Mouse (Mus musculus): ENCODE measurements at regions not wholly inside any gene's neighbourhood (a gene's known extent, or its start where the extent isn't known, plus 50 kb on each side); places are given as distances from the start of the nearest gene placed in this dataset.

- no peak overlapping the region for H3K4me3 ChIP-seq
- TF ChIP-seq E2F4 (IDR thresholded peaks at IDR 0.05; ENCODE audit: insufficient read depth) (no peak), POLR2A (IDR thresholded peaks at IDR 0.05; ENCODE audit: insufficient read length, low read depth) (no peak), POLR2AphosphoS2 (IDR thresholded peaks at IDR 0.05; ENCODE audit: insufficient read length, low read depth) (no peak), TCF3 (IDR thresholded peaks at IDR 0.05; ENCODE audit: insufficient read length, low read depth) (no peak), REST (IDR thresholded peaks at IDR 0.05; ENCODE audit: insufficient read depth, insufficient read length) (no peak), CEBPB (IDR thresholded peaks at IDR 0.05; ENCODE audit: insufficient read depth, poor library complexity, severe bottlenecking) (no peak), MYOD1 (IDR thresholded peaks at IDR 0.05; ENCODE audit: control insufficient read depth in 1 of 3, insufficient read length in 2 of 3, low read depth in 2 of 3) (no peak), MYOG (IDR thresholded peaks at IDR 0.05; ENCODE audit: control insufficient read depth in 1 of 3, insufficient read depth in 1 of 3, insufficient read length in 2 of 3, low read depth in 2 of 3) (no peak), MAX (IDR thresholded peaks at IDR 0.05; ENCODE audit: low read depth) (no peak), SRF (IDR thresholded peaks at IDR 0.05; ENCODE audit: control insufficient read depth, insufficient read length, low read depth) (no peak), TCF12 (IDR thresholded peaks at IDR 0.05; ENCODE audit: insufficient read depth, poor library complexity, severe bottlenecking) (no peak), USF1 (IDR thresholded peaks at IDR 0.05; ENCODE audit: low read depth) (no peak)
- H3K79me2 ChIP-seq (ENCODE audit: control insufficient read depth, insufficient read depth): no peaks in the 10 kb centered on the region
- no peaks in the 10 kb centered on the region for H3K27me3 ChIP-seq (ENCODE audit: control insufficient read depth, insufficient read depth, insufficient read length)
- H3ac ChIP-seq (ENCODE audit: control insufficient read depth, insufficient read length): no peak overlapping the region
- H3K4me2 ChIP-seq (ENCODE audit: low read depth): no peak overlapping the region
- no peaks in the 10 kb centered on the region for H3K36me3 ChIP-seq (ENCODE audit: control insufficient read depth, insufficient read depth)
Measured at GRCm38 (mm10) chr1:151100565-151101483, 81.5 kb upstream of the Gm47985 start.

- Histone ChIP-seq H3ac (ENCODE audit: control insufficient read depth, insufficient read length) (no peak overlapping the region), H3K4me2 (ENCODE audit: low read depth) (no peak overlapping the region), H3K36me3 (ENCODE audit: control insufficient read depth, insufficient read depth) (no peaks in the 10 kb centered on the region), H3K4me3 (no peak overlapping the region), H3K27me3 (ENCODE audit: control insufficient read depth, insufficient read depth, insufficient read length) (no peaks in the 10 kb centered on the region), H3K79me2 (ENCODE audit: control insufficient read depth, insufficient read depth) (no peaks in the 10 kb centered on the region)
- no peak for TF ChIP-seq CEBPB (IDR thresholded peaks at IDR 0.05; ENCODE audit: insufficient read depth, poor library complexity, severe bottlenecking)
- TF ChIP-seq MAX (IDR thresholded peaks at IDR 0.05; ENCODE audit: low read depth): no peak
- no peak for TF ChIP-seq E2F4 (IDR thresholded peaks at IDR 0.05; ENCODE audit: insufficient read depth)
- TF ChIP-seq POLR2A (IDR thresholded peaks at IDR 0.05; ENCODE audit: insufficient read length, low read depth): no peak
Measured at GRCm38 (mm10) chr1:151101516-151101915, 80.8 kb upstream of the Gm47985 start.

GRCm38 (mm10) chr1:151102061-151102460, 80.3 kb upstream of the Gm47985 start:
- Histone ChIP-seq H3K36me3 (ENCODE audit: control insufficient read depth, insufficient read depth) (no peaks in the 10 kb centered on the region), H3ac (ENCODE audit: control insufficient read depth, insufficient read length) (no peak overlapping the region), H3K4me2 (ENCODE audit: low read depth) (no peak overlapping the region), H3K79me2 (ENCODE audit: control insufficient read depth, insufficient read depth) (no peaks in the 10 kb centered on the region), H3K4me3 (no peak overlapping the region), H3K27me3 (ENCODE audit: control insufficient read depth, insufficient read depth, insufficient read length) (no peaks in the 10 kb centered on the region)
- TF ChIP-seq MAX (IDR thresholded peaks at IDR 0.05; ENCODE audit: low read depth): no peak
- TF ChIP-seq USF1 (IDR thresholded peaks at IDR 0.05; ENCODE audit: low read depth): no peak
- no peak for TF ChIP-seq MYOG (IDR thresholded peaks at IDR 0.05; ENCODE audit: control insufficient read depth in 1 of 3, insufficient read depth in 1 of 3, insufficient read length in 2 of 3, low read depth in 2 of 3)
- TF ChIP-seq POLR2A (IDR thresholded peaks at IDR 0.05; ENCODE audit: insufficient read length, low read depth): no peak
- TF ChIP-seq TCF3 (IDR thresholded peaks at IDR 0.05; ENCODE audit: insufficient read length, low read depth): no peak
- TF ChIP-seq CEBPB (IDR thresholded peaks at IDR 0.05; ENCODE audit: insufficient read depth, poor library complexity, severe bottlenecking): no peak
- TF ChIP-seq TCF12 (IDR thresholded peaks at IDR 0.05; ENCODE audit: insufficient read depth, poor library complexity, severe bottlenecking): no peak
- no peak for TF ChIP-seq SRF (IDR thresholded peaks at IDR 0.05; ENCODE audit: control insufficient read depth, insufficient read length, low read depth)
- no peak for TF ChIP-seq REST (IDR thresholded peaks at IDR 0.05; ENCODE audit: insufficient read depth, insufficient read length)
- TF ChIP-seq MYOD1 (IDR thresholded peaks at IDR 0.05; ENCODE audit: control insufficient read depth in 1 of 3, insufficient read length in 2 of 3, low read depth in 2 of 3): no peak
- no peak for TF ChIP-seq POLR2AphosphoS2 (IDR thresholded peaks at IDR 0.05; ENCODE audit: insufficient read length, low read depth)
- TF ChIP-seq E2F4 (IDR thresholded peaks at IDR 0.05; ENCODE audit: insufficient read depth): no peak

GRCm38 (mm10) chr1:151102646-151103391, 79.5 kb upstream of the Gm47985 start:
- H3K27me3 ChIP-seq (ENCODE audit: control insufficient read depth, insufficient read depth, insufficient read length): no peaks in the 10 kb centered on the region
- no peak overlapping the region for H3K4me2 ChIP-seq (ENCODE audit: low read depth)
- H3K36me3 ChIP-seq (ENCODE audit: control insufficient read depth, insufficient read depth): no peaks in the 10 kb centered on the region
- no peaks in the 10 kb centered on the region for H3K79me2 ChIP-seq (ENCODE audit: control insufficient read depth, insufficient read depth)
- H3ac ChIP-seq (ENCODE audit: control insufficient read depth, insufficient read length): no peak overlapping the region
- no peak for TF ChIP-seq MYOD1 (IDR thresholded peaks at IDR 0.05; ENCODE audit: control insufficient read depth in 1 of 3, insufficient read length in 2 of 3, low read depth in 2 of 3)
- no peak for TF ChIP-seq POLR2AphosphoS2 (IDR thresholded peaks at IDR 0.05; ENCODE audit: insufficient read length, low read depth)
- TF ChIP-seq TCF12 (IDR thresholded peaks at IDR 0.05; ENCODE audit: insufficient read depth, poor library complexity, severe bottlenecking): no peak
- TF ChIP-seq MYOG (IDR thresholded peaks at IDR 0.05; ENCODE audit: control insufficient read depth in 1 of 3, insufficient read depth in 1 of 3, insufficient read length in 2 of 3, low read depth in 2 of 3): no peak
- TF ChIP-seq REST (IDR thresholded peaks at IDR 0.05; ENCODE audit: insufficient read depth, insufficient read length): no peak
- no peak for TF ChIP-seq TCF3 (IDR thresholded peaks at IDR 0.05; ENCODE audit: insufficient read length, low read depth)
- no peak for TF ChIP-seq MAX (IDR thresholded peaks at IDR 0.05; ENCODE audit: low read depth)
- no peak for TF ChIP-seq POLR2A (IDR thresholded peaks at IDR 0.05; ENCODE audit: insufficient read length, low read depth)
- no peak for TF ChIP-seq SRF (IDR thresholded peaks at IDR 0.05; ENCODE audit: control insufficient read depth, insufficient read length, low read depth)
- TF ChIP-seq E2F4 (IDR thresholded peaks at IDR 0.05; ENCODE audit: insufficient read depth): no peak
- no peak for TF ChIP-seq CEBPB (IDR thresholded peaks at IDR 0.05; ENCODE audit: insufficient read depth, poor library complexity, severe bottlenecking)
- no peak for TF ChIP-seq USF1 (IDR thresholded peaks at IDR 0.05; ENCODE audit: low read depth)
- H3K4me3 ChIP-seq: no peak overlapping the region

Data from myocyte (in vitro differentiated cells).